Mouse (Mus musculus): ENCODE data around the gene 4930556J24Rik. TPM values are rescaled to one million over a fixed set of nuclear protein-coding genes. Genes with fewer than 3 reads are reported as not detected.

Gene 4930556J24Rik
- polyA plus RNA-seq, 1 experiment: 0.34 TPM

DNA sequence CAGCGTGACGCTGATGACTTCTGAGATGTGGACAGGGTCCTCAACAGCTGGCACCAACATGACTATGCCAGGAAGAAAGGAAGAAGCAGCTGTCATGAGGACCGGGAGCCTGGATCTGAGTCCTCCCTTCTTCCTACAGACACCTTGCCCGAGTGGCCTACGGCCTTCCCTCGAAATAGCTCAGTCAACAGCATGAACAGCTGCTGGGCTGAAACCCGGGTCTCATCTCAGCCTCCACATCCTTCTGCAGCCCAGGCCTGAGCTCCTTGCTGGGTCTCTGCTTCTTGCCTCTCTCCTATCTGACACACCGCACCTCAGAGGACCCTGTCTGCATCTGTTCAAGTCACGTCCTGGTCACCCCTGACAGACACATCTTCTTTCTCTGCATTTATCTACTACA is 54.5 kb downstream of the 4930556J24Rik start:
- no peak overlapping the region for H3K27ac ChIP-seq (ENCODE audit: insufficient read depth, low read depth, low read length)
- H3K4me3 ChIP-seq (ENCODE audit: insufficient read depth, low read depth, low read length): no peak overlapping the region
- TF ChIP-seq CTCF (conservative IDR thresholded peaks at IDR 0.05; ENCODE audit: insufficient read depth, insufficient read length, low read depth, low read length) (no peak), POLR2A (IDR thresholded peaks at IDR 0.05; ENCODE audit: low read depth, low read length) (no peak)
- H3K36me3 ChIP-seq (ENCODE audit: control insufficient read depth, insufficient read depth, low read length): peaks cover 12% of the 10 kb centered on the region
- 95% methylated on average over 9 of the region's 9 CpGs for WGBS
- no peak for DNase-seq
- no peaks in the 10 kb centered on the region for H3K27me3 ChIP-seq (replicated peaks; ENCODE audit: control insufficient read depth, insufficient read depth, low read length)
- no peaks in the 10 kb centered on the region; the same call in 1 of the 2 replicates for H3K4me1 ChIP-seq (ENCODE audit: control insufficient read depth, insufficient read depth, low read length)

DNA sequence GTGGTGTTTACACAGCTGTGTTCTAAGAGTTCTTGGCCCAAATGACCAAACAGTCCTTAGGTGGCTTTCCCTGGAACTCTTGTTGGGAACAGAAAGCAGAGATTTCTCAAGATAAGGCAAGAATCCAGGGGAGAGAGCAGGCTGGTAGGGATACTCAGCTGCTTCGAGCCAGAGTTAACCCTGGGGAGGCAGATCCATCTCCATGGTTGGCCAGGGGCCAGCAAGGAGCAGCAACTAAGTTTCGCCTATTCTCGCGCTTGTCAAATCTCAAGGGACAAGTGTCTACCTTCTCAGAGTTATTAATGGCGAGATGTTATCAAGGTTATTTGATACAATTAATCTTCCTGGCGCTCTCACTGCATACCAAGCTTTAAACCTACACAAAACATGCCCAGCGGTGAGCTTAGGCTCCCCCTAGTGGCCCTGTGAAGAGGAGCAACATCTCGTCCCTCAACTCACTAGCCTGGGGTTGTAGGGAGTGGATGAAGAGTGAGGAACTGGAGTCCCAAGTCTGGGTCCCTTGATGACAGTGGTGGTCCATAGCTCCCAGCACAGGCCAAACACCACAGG is 55.2 kb downstream of the 4930556J24Rik start:
- H3K27ac ChIP-seq (ENCODE audit: insufficient read depth, low read depth, low read length): no peak overlapping the region
- H3K36me3 ChIP-seq (ENCODE audit: control insufficient read depth, insufficient read depth, low read length): peaks cover 10% of the 10 kb centered on the region
- H3K4me3 ChIP-seq (ENCODE audit: insufficient read depth, low read depth, low read length): no peak overlapping the region
- peak; percentile 57 for DNase-seq
- 28% methylated on average over 8 of the region's 8 CpGs for WGBS
- TF ChIP-seq CTCF (conservative IDR thresholded peaks at IDR 0.05; ENCODE audit: insufficient read depth, insufficient read length, low read depth, low read length) (peak; percentile 82), POLR2A (IDR thresholded peaks at IDR 0.05; ENCODE audit: low read depth, low read length) (no peak)
- no peaks in the 10 kb centered on the region for H3K27me3 ChIP-seq (replicated peaks; ENCODE audit: control insufficient read depth, insufficient read depth, low read length)
- H3K4me1 ChIP-seq (ENCODE audit: control insufficient read depth, insufficient read depth, low read length): no peaks in the 10 kb centered on the region

DNA sequence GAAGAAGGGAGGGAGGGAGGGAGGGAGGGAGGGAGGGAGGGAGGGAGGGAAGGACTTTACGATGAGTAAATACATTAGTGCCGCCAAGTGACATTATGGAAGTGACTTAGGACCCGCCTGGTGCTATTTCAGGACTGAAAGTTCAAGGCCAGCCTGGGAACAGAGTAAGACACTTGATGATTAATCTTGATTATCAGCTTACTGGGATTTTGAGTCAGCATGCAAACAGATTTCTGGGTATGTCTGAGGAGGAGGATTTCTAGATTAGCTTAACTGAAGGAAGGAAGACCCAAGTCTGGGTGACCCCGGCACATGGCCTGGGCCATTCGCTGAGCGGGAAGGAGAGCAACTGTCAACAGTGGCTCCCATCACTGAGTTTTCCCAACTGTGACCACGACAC is 56.1 kb downstream of the 4930556J24Rik start:
- H3K27me3 ChIP-seq (replicated peaks; ENCODE audit: control insufficient read depth, insufficient read depth, low read length): no peaks in the 10 kb centered on the region
- TF ChIP-seq POLR2A (IDR thresholded peaks at IDR 0.05; ENCODE audit: low read depth, low read length): no peak
- no peak for TF ChIP-seq CTCF (conservative IDR thresholded peaks at IDR 0.05; ENCODE audit: insufficient read depth, insufficient read length, low read depth, low read length)
- 90% methylated on average over 7 of the region's 7 CpGs for WGBS
- H3K4me1 ChIP-seq (ENCODE audit: control insufficient read depth, insufficient read depth, low read length): no peaks in the 10 kb centered on the region
- no peak for DNase-seq
- H3K4me3 ChIP-seq (ENCODE audit: insufficient read depth, low read depth, low read length): no peak overlapping the region
- H3K36me3 ChIP-seq (ENCODE audit: control insufficient read depth, insufficient read depth, low read length): peaks cover 6% of the 10 kb centered on the region
- no peak overlapping the region for H3K27ac ChIP-seq (ENCODE audit: insufficient read depth, low read depth, low read length)

GRCm38 (mm10) chr11:3918738-3919137 is 57.8 kb downstream of the 4930556J24Rik start:
- Histone ChIP-seq H3K4me3 (ENCODE audit: insufficient read depth, low read depth, low read length) (no peak overlapping the region), H3K4me1 (ENCODE audit: control insufficient read depth, insufficient read depth, low read length) (no peaks in the 10 kb centered on the region), H3K36me3 (ENCODE audit: control insufficient read depth, insufficient read depth, low read length) (peaks cover 3% of the 10 kb centered on the region; the same call in 1 of the 2 replicates), H3K27ac (ENCODE audit: insufficient read depth, low read depth, low read length) (no peak overlapping the region), H3K27me3 (replicated peaks; ENCODE audit: control insufficient read depth, insufficient read depth, low read length) (no peaks in the 10 kb centered on the region)
- TF ChIP-seq POLR2A (IDR thresholded peaks at IDR 0.05; ENCODE audit: low read depth, low read length) (no peak), CTCF (conservative IDR thresholded peaks at IDR 0.05; ENCODE audit: insufficient read depth, insufficient read length, low read depth, low read length) (peak; percentile 58)
- WGBS: 44% methylated on average over 1 of the region's 1 CpGs
- DNase-seq: peak; percentile 56

GRCm38 (mm10) chr11:3914109-3914840 is 62.3 kb downstream of the 4930556J24Rik start, which contains the start of gene Slc35e4:
TSS of gene Slc35e4 (minus strand) at chr11:3914664.
- TF ChIP-seq POLR2A (IDR thresholded peaks at IDR 0.05; ENCODE audit: low read depth, low read length) (no peak), CTCF (conservative IDR thresholded peaks at IDR 0.05; ENCODE audit: insufficient read depth, insufficient read length, low read depth, low read length) (peak; percentile 86)

GRCm38 (mm10) chr11:3913316-3914108 is 63.1 kb downstream of the 4930556J24Rik start:
- TF ChIP-seq POLR2A (IDR thresholded peaks at IDR 0.05; ENCODE audit: low read depth, low read length) (peak; percentile 23), CTCF (conservative IDR thresholded peaks at IDR 0.05; ENCODE audit: insufficient read depth, insufficient read length, low read depth, low read length) (no peak)
- peak; percentile 97 for DNase-seq
- Histone ChIP-seq H3K4me1 (ENCODE audit: control insufficient read depth, insufficient read depth, low read length) (peaks cover 8% of the 10 kb centered on the region; the same call in 1 of the 2 replicates), H3K27me3 (replicated peaks; ENCODE audit: control insufficient read depth, insufficient read depth, low read length) (no peaks in the 10 kb centered on the region), H3K4me3 (ENCODE audit: insufficient read depth, low read depth, low read length) (peak overlapping the region; percentile 70), H3K36me3 (ENCODE audit: control insufficient read depth, insufficient read depth, low read length) (no peaks in the 10 kb centered on the region; the same call in 1 of the 2 replicates), H3K27ac (ENCODE audit: insufficient read depth, low read depth, low read length) (peak overlapping the region; percentile 61)
- WGBS: under 1% methylated on average over 65 of the region's 65 CpGs

More at GRCm38 (mm10) chr11:3914109-3914840, 62.3 kb downstream of the 4930556J24Rik start, which contains the start of gene Slc35e4:
- Histone ChIP-seq H3K4me1 (ENCODE audit: control insufficient read depth, insufficient read depth, low read length) (peaks cover 8% of the 10 kb centered on the region; the same call in 1 of the 2 replicates), H3K4me3 (ENCODE audit: insufficient read depth, low read depth, low read length) (peak within 1 kb of the TSS; percentile 70), H3K27ac (ENCODE audit: insufficient read depth, low read depth, low read length) (peak within 1 kb of the TSS; percentile 61), H3K27me3 (replicated peaks; ENCODE audit: control insufficient read depth, insufficient read depth, low read length) (no peaks in the 10 kb centered on the region), H3K36me3 (ENCODE audit: control insufficient read depth, insufficient read depth, low read length) (peaks cover 1% of the 10 kb centered on the region; the same call in 1 of the 2 replicates)
- WGBS: under 1% methylated on average over 28 of the region's 28 CpGs
- DNase-seq: peak; percentile 87
